Mouse (Mus musculus): ENCODE data around the gene Ralgps2.

Gene Ralgps2

GRCm38 (mm10) chr1:156770845-156771244 lies 168.6 kb downstream of the Ralgps2 start:
- DNase-seq (ENCODE audit: low spot score in 2 of 2), result no peak

- DNase-seq (ENCODE audit: low spot score in 2 of 2), result peak; percentile 34 to 43
Observed at GRCm38 (mm10) chr1:156769621-156770297, 169.7 kb downstream of the Ralgps2 start.

- no peak for DNase-seq (ENCODE audit: low spot score in 2 of 2)
Observed at GRCm38 (mm10) chr1:156769163-156769562, 170.3 kb downstream of the Ralgps2 start.

- DNase-seq (ENCODE audit: low spot score in 2 of 2), result no peak
Observed at GRCm38 (mm10) chr1:156765311-156765710, 174.1 kb downstream of the Ralgps2 start.

- DNase-seq (ENCODE audit: low spot score in 2 of 2), result no peak
Observed at GRCm38 (mm10) chr1:156764584-156764983, 174.8 kb downstream of the Ralgps2 start.

GRCm38 (mm10) chr1:156763280-156763679 lies 176.1 kb downstream of the Ralgps2 start:
- DNase-seq (ENCODE audit: low spot score in 2 of 2), result peak in 1 of 2 experiments; percentile 24

- no peak for DNase-seq (ENCODE audit: low spot score in 2 of 2)
Observed at GRCm38 (mm10) chr1:156761430-156761801, 178.0 kb downstream of the Ralgps2 start.

- DNase-seq (ENCODE audit: low spot score in 2 of 2), result no peak
Observed at GRCm38 (mm10) chr1:156760549-156761429, 178.6 kb downstream of the Ralgps2 start.

GRCm38 (mm10) chr1:156758326-156758725 lies 181.1 kb downstream of the Ralgps2 start:
- no peak for DNase-seq (ENCODE audit: low spot score in 2 of 2)

GRCm38 (mm10) chr1:156754608-156755413 lies 184.6 kb downstream of the Ralgps2 start:
- DNase-seq (ENCODE audit: low spot score in 2 of 2), result peak; percentile 14 to 19
